Mouse (Mus musculus) limb, embryonic 11.5 days (tissue): ENCODE measurements at regions not wholly inside any gene's neighbourhood (a gene's known extent, or its start where the extent isn't known, plus 50 kb on each side); places are given as distances from the start of the nearest gene placed in this dataset.

ENCODE experiments used
- ATAC-seq: fragments of 200-750 bp; cut with Nextera tagmentation; 2 replicates; pipeline ENCODE4 v1.8.0; 2017; ENCODE audit warnings: low read depth; ENCODE audit not compliant: insufficient number of reproducible peaks, low FRiP score, low TSS enrichment
- DNase-seq: peaks from one replicate; pipeline ENCODE4 v3.0.0-alpha.2; 2015; ENCODE audit warnings: low spot score
- H3K27ac ChIP-seq: fragments of 300-500 bp; sonication (generic); replicated peaks from 2 replicates; pipeline ENCODE4 v1.5.1; 2014; ENCODE audit warnings: low read depth, mild to moderate bottlenecking, low read length
- H3K27me3 ChIP-seq: fragments of 300-500 bp; sonication (generic); 2 replicates; pipeline ENCODE4 v1.6.1; 2014; ENCODE audit warnings: mild to moderate bottlenecking, low read length, mixed read lengths; ENCODE audit not compliant: control insufficient read depth, insufficient read depth
- H3K36me3 ChIP-seq: fragments of 300-500 bp; sonication (generic); 2 replicates; pipeline ENCODE4 v1.6.1; 2014; ENCODE audit warnings: mild to moderate bottlenecking, low read length, moderate library complexity, mixed read lengths; ENCODE audit not compliant: control insufficient read depth, insufficient read depth
- H3K4me1 ChIP-seq: fragments of 300-500 bp; sonication (generic); 2 replicates; pipeline ENCODE4 v1.6.1; 2014; ENCODE audit warnings: low read length, mixed read lengths; ENCODE audit not compliant: control insufficient read depth, insufficient read depth
- H3K4me2 ChIP-seq: fragments of 300-500 bp; sonication (generic); 2 replicates; pipeline ENCODE4 v1.6.1; 2014; ENCODE audit warnings: low read depth, mild to moderate bottlenecking, moderate library complexity; ENCODE audit not compliant: severe bottlenecking
- H3K4me3 ChIP-seq: fragments of 300-500 bp; sonication (generic); 2 replicates; pipeline ENCODE4 v1.5.1; 2014; ENCODE audit warnings: low read depth, low read length
- H3K9ac ChIP-seq: fragments of 300-500 bp; sonication (generic); 2 replicates; pipeline ENCODE4 v1.6.1; 2014; ENCODE audit warnings: mild to moderate bottlenecking, low read length
- H3K9me3 ChIP-seq: fragments of 300-500 bp; sonication (generic); 2 replicates; pipeline ENCODE4 v1.6.1; 2016; ENCODE audit warnings: low read length; ENCODE audit not compliant: control insufficient read depth
- WGBS: fragments of 180-500 bp; shearing (Covaris S2); extraction: QIAGEN DNeasy Blood & Tissue Kit; methylation state at CpG from one replicate; pipeline ENCODE4 v1.1.7; 2014; 5-methylcytosine and 5-hydroxymethylcytosine counted together

- H3K27ac ChIP-seq: no peak overlapping the region
- no peaks in the 10 kb centered on the region for H3K4me1 ChIP-seq
- H3K36me3 ChIP-seq: no peaks in the 10 kb centered on the region
- no peaks in the 10 kb centered on the region for H3K9me3 ChIP-seq
- WGBS: 73% methylated on average over 4 of the region's 4 CpGs
- no peak for DNase-seq
- ATAC-seq: no peak
- no peaks in the 10 kb centered on the region for H3K27me3 ChIP-seq
- no peak overlapping the region for H3K4me3 ChIP-seq
- H3K9ac ChIP-seq: no peak overlapping the region
- H3K4me2 ChIP-seq: no peak overlapping the region
Measured at GRCm38 (mm10) chr19:26234539-26234938, 370.3 kb upstream of the Smarca2 start.

- Histone ChIP-seq H3K4me2 (no peak overlapping the region), H3K27me3 (no peaks in the 10 kb centered on the region), H3K27ac (no peak overlapping the region), H3K4me3 (no peak overlapping the region), H3K9me3 (no peaks in the 10 kb centered on the region), H3K36me3 (no peaks in the 10 kb centered on the region), H3K9ac (no peak overlapping the region), H3K4me1 (no peaks in the 10 kb centered on the region)
- 54% methylated on average over 6 of the region's 6 CpGs for WGBS
- ATAC-seq (no peak), DNase-seq (no peak)
Measured at GRCm38 (mm10) chr19:26244067-26244466, 360.8 kb upstream of the Smarca2 start.

- 84% methylated on average over 6 of the region's 6 CpGs for WGBS
- no peak overlapping the region for H3K4me3 ChIP-seq
- H3K9ac ChIP-seq: no peak overlapping the region
- H3K4me1 ChIP-seq: no peaks in the 10 kb centered on the region
- ATAC-seq: no peak
- H3K36me3 ChIP-seq: no peaks in the 10 kb centered on the region
- DNase-seq: no peak
- no peak overlapping the region for H3K4me2 ChIP-seq
- H3K27me3 ChIP-seq: no peaks in the 10 kb centered on the region
- no peaks in the 10 kb centered on the region for H3K9me3 ChIP-seq
- no peak overlapping the region for H3K27ac ChIP-seq
Measured at GRCm38 (mm10) chr19:26249751-26250150, 355.1 kb upstream of the Smarca2 start.

- Histone ChIP-seq H3K36me3 (no peaks in the 10 kb centered on the region), H3K4me3 (no peak overlapping the region), H3K9me3 (no peaks in the 10 kb centered on the region), H3K4me1 (no peaks in the 10 kb centered on the region), H3K27me3 (no peaks in the 10 kb centered on the region), H3K27ac (no peak overlapping the region), H3K9ac (no peak overlapping the region), H3K4me2 (no peak overlapping the region)
- ATAC-seq: no peak
- 68% methylated on average over 4 of the region's 4 CpGs for WGBS
- no peak for DNase-seq
Measured at GRCm38 (mm10) chr19:26258677-26259076, 346.2 kb upstream of the Smarca2 start.

GRCm38 (mm10) chr19:26261530-26261929, 343.3 kb upstream of the Smarca2 start:
- H3K27me3 ChIP-seq: no peaks in the 10 kb centered on the region
- H3K9me3 ChIP-seq: no peaks in the 10 kb centered on the region
- no peak for DNase-seq
- no peak overlapping the region for H3K9ac ChIP-seq
- no peak overlapping the region for H3K4me3 ChIP-seq
- ATAC-seq: no peak
- no peak overlapping the region for H3K4me2 ChIP-seq
- no peaks in the 10 kb centered on the region for H3K4me1 ChIP-seq
- WGBS: 89% methylated on average over 2 of the region's 2 CpGs
- no peak overlapping the region for H3K27ac ChIP-seq
- H3K36me3 ChIP-seq: no peaks in the 10 kb centered on the region

- Histone ChIP-seq H3K27me3 (no peaks in the 10 kb centered on the region), H3K27ac (no peak overlapping the region), H3K4me2 (no peak overlapping the region), H3K36me3 (no peaks in the 10 kb centered on the region), H3K4me3 (no peak overlapping the region), H3K4me1 (no peaks in the 10 kb centered on the region), H3K9me3 (no peaks in the 10 kb centered on the region), H3K9ac (no peak overlapping the region)
- ATAC-seq (no peak), DNase-seq (no peak)
- 81% methylated on average over 6 of the region's 6 CpGs for WGBS
Measured at GRCm38 (mm10) chr19:26296360-26296759, 308.5 kb upstream of the Smarca2 start.

GRCm38 (mm10) chr19:26308477-26309135, 296.2 kb upstream of the Smarca2 start:
- H3K36me3 ChIP-seq: no peaks in the 10 kb centered on the region
- DNase-seq (no peak), ATAC-seq (no peak)
- WGBS: 94% methylated on average over 1 of the region's 1 CpGs
- H3K9me3 ChIP-seq: no peaks in the 10 kb centered on the region
- H3K4me1 ChIP-seq: no peaks in the 10 kb centered on the region
- no peaks in the 10 kb centered on the region for H3K27me3 ChIP-seq
- no peak overlapping the region for H3K9ac ChIP-seq
- H3K27ac ChIP-seq: no peak overlapping the region
- H3K4me3 ChIP-seq: no peak overlapping the region
- H3K4me2 ChIP-seq: no peak overlapping the region

GRCm38 (mm10) chr19:26318977-26319376, 285.9 kb upstream of the Smarca2 start:
- Histone ChIP-seq H3K4me1 (no peaks in the 10 kb centered on the region), H3K27ac (no peak overlapping the region), H3K9ac (no peak overlapping the region), H3K9me3 (no peaks in the 10 kb centered on the region), H3K4me3 (no peak overlapping the region), H3K4me2 (no peak overlapping the region), H3K27me3 (no peaks in the 10 kb centered on the region), H3K36me3 (no peaks in the 10 kb centered on the region)
- WGBS: 84% methylated on average over 2 of the region's 2 CpGs
- no peak for ATAC-seq
- DNase-seq: no peak

- Histone ChIP-seq H3K4me2 (no peak overlapping the region), H3K4me3 (no peak overlapping the region), H3K36me3 (no peaks in the 10 kb centered on the region), H3K27ac (no peak overlapping the region), H3K9me3 (no peaks in the 10 kb centered on the region), H3K9ac (no peak overlapping the region), H3K27me3 (no peaks in the 10 kb centered on the region), H3K4me1 (no peaks in the 10 kb centered on the region)
- no peak for ATAC-seq
- no peak for DNase-seq
- WGBS: 82% methylated on average over 5 of the region's 5 CpGs
Measured at GRCm38 (mm10) chr19:26323682-26324081, 281.2 kb upstream of the Smarca2 start.
